Mouse (Mus musculus) intestine, postnatal 0 days (tissue): ENCODE data around the gene Ifih1. TPM values are rescaled to one million over a fixed set of nuclear protein-coding genes. Genes with fewer than 3 reads are reported as not detected.

Experiments
- ATAC-seq: fragments of 200-750 bp; cut with Nextera tagmentation; 2 replicates; pipeline ENCODE4 v1.8.0; 2017; ENCODE audit warnings: mild to moderate bottlenecking, moderate TSS enrichment, moderate library complexity
- H3K27ac ChIP-seq: fragments of 300-500 bp; sonication (generic); 2 replicates; pipeline ENCODE4 v1.5.1; 2014; ENCODE audit warnings: mild to moderate bottlenecking, low read depth, low read length, moderate library complexity
- H3K27me3 ChIP-seq: fragments of 300-500 bp; sonication (generic); replicated peaks from 2 replicates; pipeline ENCODE4 v1.6.1; 2014; ENCODE audit warnings: low read length, mixed read lengths; ENCODE audit not compliant: control insufficient read depth, insufficient read depth
- H3K36me3 ChIP-seq: fragments of 300-500 bp; sonication (generic); 2 replicates; pipeline ENCODE4 v1.6.1; 2014; ENCODE audit warnings: mild to moderate bottlenecking, moderate library complexity; ENCODE audit not compliant: control insufficient read depth, insufficient read depth
- H3K4me1 ChIP-seq: fragments of 300-500 bp; sonication (generic); replicated peaks from 2 replicates; pipeline ENCODE4 v1.6.1; 2014; ENCODE audit warnings: antibody characterized with exemption, low read length, mixed read lengths; ENCODE audit not compliant: control insufficient read depth, insufficient read depth
- H3K4me2 ChIP-seq: fragments of 300-500 bp; sonication (generic); replicated peaks from 2 replicates; pipeline ENCODE4 v1.6.1; 2014; ENCODE audit warnings: low read depth, mild to moderate bottlenecking, moderate library complexity
- H3K4me3 ChIP-seq: fragments of 300-500 bp; sonication (generic); 2 replicates; pipeline ENCODE4 v1.5.1; 2014; ENCODE audit warnings: low read depth, low read length
- H3K9ac ChIP-seq: fragments of 300-500 bp; sonication (generic); 2 replicates; pipeline ENCODE4 v1.6.1; 2014; ENCODE audit warnings: mild to moderate bottlenecking, low read depth, low read length
- H3K9me3 ChIP-seq: fragments of 300-500 bp; sonication (generic); 2 replicates; pipeline ENCODE4 v1.6.1; 2016; ENCODE audit warnings: mixed run types; ENCODE audit not compliant: control insufficient read depth
- CTCF ChIP-seq: sonication (generic); IDR thresholded peaks from 2 replicates; pipeline ENCODE4 v1.5.1; 2016; ENCODE audit warnings: low read depth, mild to moderate bottlenecking, control low read depth, antibody characterized with exemption, moderate library complexity
- WGBS: fragments of 180-500 bp; shearing (Covaris S2); extraction: QIAGEN DNeasy Blood & Tissue Kit; methylation state at CpG from one replicate; pipeline ENCODE4 v1.1.7; 2014; 5-methylcytosine and 5-hydroxymethylcytosine counted together
- polyA plus RNA-seq: library from polyadenylated mRNA; unstranded; fragments of >200 nt; fragmentation: Nextera tagmentation; extraction: Ambion mirVana; gene quantifications from 2 replicates; pipeline ENCODE4 v1.2.1, GENCODE M21; 2015

Ifih1 gene
- polyA plus RNA-seq, 1 experiment from 2014 or later: 14.1 TPM

DNA sequence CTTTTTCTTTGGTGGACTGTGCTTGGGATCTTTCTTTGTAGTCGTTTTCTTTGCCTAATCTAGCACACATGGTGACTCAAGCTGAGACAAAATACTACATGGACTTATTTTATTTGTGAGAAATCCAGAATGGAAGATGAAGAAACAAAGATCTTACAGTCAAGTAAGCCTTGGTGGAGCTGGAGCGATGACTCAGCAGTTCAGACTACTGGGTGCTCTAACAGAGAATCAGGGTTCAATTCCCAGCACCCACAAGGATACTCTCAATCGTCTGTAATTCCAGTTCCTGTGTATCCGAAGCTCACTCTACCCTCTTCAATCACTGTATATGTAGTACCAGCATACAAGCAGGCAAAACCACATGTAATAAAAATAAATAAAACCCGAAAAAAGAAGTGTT lies 24.2 kb upstream of the Ifih1 start:
- WGBS: 81% methylated on average over 5 of the region's 5 CpGs

DNA sequence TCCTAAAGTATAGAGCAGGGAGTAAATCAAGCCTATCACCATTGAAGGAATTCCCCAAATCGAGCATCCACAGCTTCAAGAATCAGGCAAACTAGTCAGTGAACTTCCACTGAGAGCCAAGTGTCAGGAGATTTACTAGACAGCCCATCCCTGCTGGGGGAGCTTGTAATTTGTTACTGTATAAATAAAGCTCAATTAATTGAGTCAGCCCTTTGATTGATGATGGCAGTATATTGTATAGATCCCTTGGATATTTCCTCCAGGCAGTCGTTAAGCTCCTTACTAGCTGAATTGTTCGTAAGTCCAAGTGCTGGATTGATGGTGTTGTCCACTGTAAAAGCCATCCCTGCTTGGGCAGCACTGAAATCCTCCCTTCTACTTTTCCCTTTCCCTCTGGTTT lies 23.8 kb upstream of the Ifih1 start:
- ATAC-seq: no peak
- no peak overlapping the region for H3K9ac ChIP-seq
- H3K27ac ChIP-seq: no peak overlapping the region
- TF ChIP-seq CTCF: no peak
- WGBS: 68% methylated on average over 3 of the region's 3 CpGs
- H3K4me3 ChIP-seq: no peak overlapping the region
- H3K27me3 ChIP-seq: no peaks in the 10 kb centered on the region
- no peaks in the 10 kb centered on the region for H3K9me3 ChIP-seq
- no peak overlapping the region for H3K4me2 ChIP-seq
- no peaks in the 10 kb centered on the region for H3K4me1 ChIP-seq
- H3K36me3 ChIP-seq: no peaks in the 10 kb centered on the region

More for the DNA sequence above, 24.2 kb upstream of the Ifih1 start:
- H3K9ac ChIP-seq: no peak overlapping the region
- no peak overlapping the region for H3K4me2 ChIP-seq
- no peaks in the 10 kb centered on the region for H3K9me3 ChIP-seq
- no peak overlapping the region for H3K27ac ChIP-seq
- no peak for ATAC-seq
- H3K4me1 ChIP-seq: no peaks in the 10 kb centered on the region
- H3K27me3 ChIP-seq: no peaks in the 10 kb centered on the region
- no peaks in the 10 kb centered on the region for H3K36me3 ChIP-seq
- no peak overlapping the region for H3K4me3 ChIP-seq
- no peak for TF ChIP-seq CTCF

DNA sequence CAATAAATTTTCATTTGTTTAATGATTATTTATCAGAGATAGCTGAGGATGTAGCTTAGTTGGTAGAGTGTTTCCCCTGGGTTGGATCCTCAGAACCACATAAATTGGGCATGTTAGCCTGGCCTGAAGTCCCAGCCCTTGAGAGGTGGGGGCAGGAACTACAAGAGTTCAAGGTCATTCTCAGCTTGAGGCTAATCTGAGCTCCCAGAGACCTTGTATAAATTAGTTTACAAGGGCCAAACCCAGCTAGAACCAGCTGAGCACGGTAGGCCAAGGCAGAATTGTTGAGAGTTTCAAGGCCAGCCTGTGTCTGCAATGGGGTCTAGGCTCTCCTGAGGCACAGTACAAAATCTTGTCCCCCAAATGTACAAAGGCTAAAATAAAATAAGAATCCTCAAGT lies 19.5 kb upstream of the Ifih1 start:
- WGBS: 39% methylated on average over 1 of the region's 1 CpGs
- Histone ChIP-seq H3K4me2 (no peak overlapping the region), H3K9me3 (no peaks in the 10 kb centered on the region), H3K27me3 (no peaks in the 10 kb centered on the region), H3K4me1 (no peaks in the 10 kb centered on the region), H3K36me3 (no peaks in the 10 kb centered on the region), H3K4me3 (no peak overlapping the region), H3K9ac (no peak overlapping the region), H3K27ac (no peak overlapping the region)
- TF ChIP-seq CTCF: no peak
- no peak for ATAC-seq

DNA sequence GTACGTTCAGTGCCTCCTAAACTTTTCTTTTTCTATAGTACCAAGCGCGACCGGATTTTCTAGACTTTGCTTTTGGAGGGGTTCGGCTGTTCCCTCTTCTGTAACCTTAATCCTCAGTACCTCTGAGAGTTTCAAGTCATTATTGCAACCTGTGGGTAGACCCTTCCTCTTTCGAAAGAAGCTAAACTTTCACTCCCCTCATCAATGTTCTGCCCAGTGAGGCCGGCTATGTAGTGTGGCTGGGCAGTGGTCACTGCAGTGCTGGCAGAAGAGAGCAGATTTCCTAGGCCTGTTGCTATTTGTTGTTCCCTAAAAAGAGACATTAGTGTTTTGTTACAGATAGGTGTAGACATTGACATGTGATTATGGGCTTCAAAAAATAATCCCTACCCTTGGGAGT lies 18.8 kb upstream of the Ifih1 start:
- WGBS: 55% methylated on average over 7 of the region's 7 CpGs
- H3K27me3 ChIP-seq: no peaks in the 10 kb centered on the region
- no peaks in the 10 kb centered on the region for H3K4me1 ChIP-seq
- no peaks in the 10 kb centered on the region for H3K9me3 ChIP-seq
- H3K9ac ChIP-seq: no peak overlapping the region
- H3K36me3 ChIP-seq: no peaks in the 10 kb centered on the region
- peak overlapping the region; percentile 51 for H3K4me3 ChIP-seq
- peak overlapping the region; percentile 73 for H3K4me2 ChIP-seq
- ATAC-seq: no peak
- TF ChIP-seq CTCF: no peak
- H3K27ac ChIP-seq: no peak overlapping the region

DNA sequence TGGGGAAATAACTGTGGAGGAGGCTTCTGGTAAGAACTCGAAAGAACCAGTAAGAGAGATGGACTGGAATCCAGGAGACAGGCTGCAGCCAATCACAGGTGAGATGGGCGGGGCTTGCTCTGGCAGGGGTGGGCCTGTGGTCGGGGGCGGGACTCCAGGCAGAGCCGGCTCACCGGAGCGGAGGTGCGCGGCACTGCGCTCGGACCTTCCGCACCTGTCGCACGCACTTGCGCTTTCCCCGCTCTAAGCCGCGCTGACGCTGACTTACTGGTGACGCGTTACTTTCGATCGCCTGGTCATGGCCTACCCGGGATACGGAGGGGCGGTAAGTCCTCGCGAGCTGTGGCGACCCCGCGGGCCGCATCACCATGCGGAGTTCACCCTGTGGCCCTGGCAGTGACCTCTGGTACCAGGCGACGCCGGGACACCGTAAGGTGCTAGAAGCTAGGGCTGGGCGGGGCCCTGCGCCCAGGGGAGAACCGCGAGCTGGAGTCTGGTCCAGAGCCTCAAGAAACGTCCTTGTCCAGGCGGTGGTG lies 18.1 kb upstream of the Ifih1 start, which contains the start of gene Gca:
Gene Gca, plus strand, starts transcription at position 151 of the 536 bp plus-strand sequence.
- no peaks in the 10 kb centered on the region for H3K36me3 ChIP-seq
- peak within 1 kb of the TSS; percentile 51 for H3K4me3 ChIP-seq
- H3K9me3 ChIP-seq: no peaks in the 10 kb centered on the region
- TF ChIP-seq CTCF: no peak
- WGBS: under 1% methylated on average over 43 of the region's 43 CpGs
- H3K4me2 ChIP-seq: peak within 1 kb of the TSS; percentile 73
- no peaks in the 10 kb centered on the region for H3K4me1 ChIP-seq
- H3K27ac ChIP-seq: 0 out of 2 replicates have a peak within 1 kb of the TSS, but pooled peaks have one; percentile 31
- H3K9ac ChIP-seq: peak within 1 kb of the TSS; percentile 56
- ATAC-seq: peak; percentile 100
- H3K27me3 ChIP-seq: no peaks in the 10 kb centered on the region

DNA sequence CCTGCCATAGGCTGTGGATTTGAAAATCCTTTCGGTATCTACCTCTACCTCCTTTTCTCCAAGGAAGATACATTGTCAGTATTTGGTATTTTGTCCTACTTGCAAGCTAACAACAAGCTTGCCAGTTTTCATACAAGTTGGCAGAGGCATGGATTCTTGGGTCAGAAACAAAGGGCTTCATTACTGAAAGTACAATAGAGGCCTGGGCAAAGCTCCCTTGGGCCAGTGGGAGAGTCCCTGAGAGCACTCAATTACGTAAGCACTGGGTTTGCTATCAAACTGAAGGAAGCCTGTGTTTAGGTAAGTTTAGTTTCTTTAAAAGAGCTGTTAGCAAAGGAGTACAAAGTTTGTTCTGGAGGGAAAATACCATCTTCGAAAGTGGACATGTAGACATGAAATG lies 16.5 kb upstream of the Ifih1 start:
- Histone ChIP-seq H3K4me1 (no peaks in the 10 kb centered on the region), H3K27ac (no peak overlapping the region), H3K4me3 (no peak overlapping the region), H3K36me3 (no peaks in the 10 kb centered on the region), H3K9ac (no peak overlapping the region), H3K27me3 (no peaks in the 10 kb centered on the region), H3K4me2 (no peak overlapping the region), H3K9me3 (no peaks in the 10 kb centered on the region)
- 91% methylated on average over 3 of the region's 3 CpGs for WGBS
- no peak for ATAC-seq
- TF ChIP-seq CTCF: no peak

DNA sequence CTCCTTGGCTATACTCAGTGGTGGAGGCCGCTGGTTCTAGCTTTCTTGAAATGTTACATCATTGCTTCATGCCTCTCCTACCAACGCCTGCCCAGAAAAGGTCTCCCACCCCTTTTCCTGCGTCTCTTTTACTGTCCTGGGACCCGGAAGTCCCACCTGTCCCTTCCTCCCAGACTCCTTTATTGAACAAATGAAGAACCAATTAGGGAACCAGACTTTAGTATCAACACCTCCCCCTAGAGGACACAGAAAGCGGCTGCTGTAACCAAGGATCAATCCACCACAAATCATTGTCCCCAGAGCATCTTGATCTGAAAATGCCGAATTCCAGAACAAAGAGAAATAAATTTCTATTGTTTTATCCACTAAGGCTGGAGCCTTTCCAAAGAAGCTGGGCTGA lies 14.5 kb upstream of the Ifih1 start:
- H3K36me3 ChIP-seq: no peaks in the 10 kb centered on the region
- 55% methylated on average over 6 of the region's 6 CpGs for WGBS
- peak; percentile 43 for TF ChIP-seq CTCF
- H3K27ac ChIP-seq: no peak overlapping the region
- no peaks in the 10 kb centered on the region for H3K9me3 ChIP-seq
- no peaks in the 10 kb centered on the region for H3K27me3 ChIP-seq
- H3K4me3 ChIP-seq: no peak overlapping the region
- ATAC-seq: no peak
- H3K4me2 ChIP-seq: no peak overlapping the region
- H3K4me1 ChIP-seq: no peaks in the 10 kb centered on the region
- H3K9ac ChIP-seq: no peak overlapping the region
